Mouse (Mus musculus): Measurements from ENCODE around the gene Isyna1. TPM values are rescaled to one million over a fixed set of nuclear protein-coding genes. Genes with fewer than 3 reads are reported as not detected.
A peak's percentile ranks its signal among the peaks of the same experiment; 100 is the strongest.

The Isyna1 gene
- total RNA-seq (2021): 10 to 100 TPM; 41.4 to 46.4 TPM
- long read RNA-seq, experiment 1, transcript Isyna1-201 (11 exons, 1,836 nt): major isoform, 20 of 32 reads
- long read RNA-seq, experiment 1, partial matches to known transcripts: 4 of 32 reads
- long read RNA-seq, experiment 1, other reads (novel, unspliced or antisense): 6 of 32 reads
- long read RNA-seq, experiment 2, transcript Isyna1-201 (11 exons, 1,836 nt): major isoform, 28 of 43 reads
- long read RNA-seq, experiment 2, transcript Isyna1-206 (10 exons, 1,916 nt): minor isoform, 8 of 43 reads
- long read RNA-seq, experiment 2, partial matches to known transcripts: 4 of 43 reads
- long read RNA-seq, experiment 2, other reads (novel, unspliced or antisense): 0 of 43 reads

DNA sequence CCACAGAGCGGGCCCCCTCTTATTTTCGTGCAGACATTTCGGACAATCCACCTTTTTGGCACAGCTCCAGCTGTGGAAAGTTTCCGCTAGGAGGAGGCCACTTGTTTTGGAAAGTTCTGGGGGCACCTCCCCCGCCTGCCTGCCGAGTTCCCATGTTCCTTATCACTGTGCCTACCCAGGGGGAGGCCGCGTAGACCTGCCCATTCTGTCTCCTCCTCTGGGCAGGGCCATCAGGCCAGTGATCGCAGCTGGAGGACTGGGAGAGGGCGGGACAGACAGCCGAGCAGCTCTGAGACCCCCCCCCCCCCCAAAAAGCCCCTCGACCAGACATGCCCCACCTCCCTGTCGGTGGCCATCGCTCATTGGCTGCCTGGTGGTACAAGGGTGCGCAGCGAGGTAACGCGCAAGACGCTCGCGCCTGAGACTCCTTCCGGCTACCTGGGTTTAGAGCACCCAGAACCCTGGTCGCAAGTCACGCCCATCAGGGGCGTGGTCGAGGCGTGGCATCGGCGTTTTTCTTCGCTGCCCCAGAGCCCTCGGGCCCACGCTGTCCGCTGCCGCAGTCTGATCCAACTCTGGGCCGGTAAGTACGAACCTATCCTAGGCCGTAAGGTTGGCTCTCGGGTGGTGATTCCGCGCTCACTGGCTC, at the start of gene Isyna1:
Gene Isyna1 (plus strand): TSS at position 413 of the 649 bp plus-strand sequence.
- no peak; the same call in 1 of the 2 replicates for TF ChIP-seq CTCF (conservative IDR thresholded peaks at IDR 0.05)
- H3K27ac ChIP-seq: peak within 1 kb of the TSS; percentile 86
- H3K4me3 ChIP-seq: peak within 1 kb of the TSS; percentile 74
- DNase-seq (ENCODE audit: low spot score in 2 of 2): peak in 1 of 2 experiments; percentile 50

GRCm38 (mm10) chr8:70546412-70546811, 47.8 kb upstream of the Isyna1 start:
- no peak for TF ChIP-seq CTCF (conservative IDR thresholded peaks at IDR 0.05)
- Histone ChIP-seq H3K4me3 (no peak overlapping the region), H3K27ac (no peak overlapping the region)
- no peak for DNase-seq (ENCODE audit: low spot score in 2 of 2)

DNA sequence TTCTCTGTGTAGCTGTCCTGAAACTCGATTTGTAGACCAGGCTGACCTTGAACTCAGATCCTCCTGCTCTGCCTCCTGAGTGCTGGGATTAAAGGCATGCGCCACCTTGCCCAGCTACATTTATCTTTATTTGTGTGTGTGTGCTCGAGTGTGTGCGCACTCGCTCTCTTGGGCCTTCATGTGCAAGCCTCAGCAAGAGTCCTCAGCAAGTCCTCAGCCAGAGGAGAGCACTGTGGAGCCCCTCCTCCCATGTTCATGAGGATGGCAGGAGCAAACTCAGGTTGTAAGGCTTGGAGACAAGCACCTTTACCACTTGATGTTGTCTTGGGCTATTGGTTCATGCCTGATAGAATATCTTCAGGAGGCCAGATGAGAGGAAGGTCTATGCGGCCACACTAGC, 46.4 kb upstream of the Isyna1 start:
- TF ChIP-seq CTCF (conservative IDR thresholded peaks at IDR 0.05): no peak
- Histone ChIP-seq H3K27ac (no peak overlapping the region), H3K4me3 (no peak overlapping the region)
- no peak for DNase-seq (ENCODE audit: low spot score in 2 of 2)

- peak; percentile 45 for TF ChIP-seq CTCF (conservative IDR thresholded peaks at IDR 0.05)
- no peak for DNase-seq (ENCODE audit: low spot score in 2 of 2)
Measured at GRCm38 (mm10) chr8:70549412-70550184, 44.6 kb upstream of the Isyna1 start.

GRCm38 (mm10) chr8:70551558-70552161, 42.5 kb upstream of the Isyna1 start:
- no peak overlapping the region; the same call in 1 of the 2 replicates for H3K4me3 ChIP-seq
- no peak for DNase-seq (ENCODE audit: low spot score in 2 of 2)
- TF ChIP-seq CTCF (conservative IDR thresholded peaks at IDR 0.05): no peak
- H3K27ac ChIP-seq: peak overlapping the region; percentile 73

More at GRCm38 (mm10) chr8:70549412-70550184, 44.6 kb upstream of the Isyna1 start:
- Histone ChIP-seq H3K27ac (no peak overlapping the region), H3K4me3 (no peak overlapping the region)

GRCm38 (mm10) chr8:70552836-70553235, 41.3 kb upstream of the Isyna1 start:
- peak overlapping the region; percentile 73 for H3K27ac ChIP-seq
- no peak for DNase-seq (ENCODE audit: low spot score in 2 of 2)
- TF ChIP-seq CTCF (conservative IDR thresholded peaks at IDR 0.05): no peak
- H3K4me3 ChIP-seq: no peak overlapping the region

DNA sequence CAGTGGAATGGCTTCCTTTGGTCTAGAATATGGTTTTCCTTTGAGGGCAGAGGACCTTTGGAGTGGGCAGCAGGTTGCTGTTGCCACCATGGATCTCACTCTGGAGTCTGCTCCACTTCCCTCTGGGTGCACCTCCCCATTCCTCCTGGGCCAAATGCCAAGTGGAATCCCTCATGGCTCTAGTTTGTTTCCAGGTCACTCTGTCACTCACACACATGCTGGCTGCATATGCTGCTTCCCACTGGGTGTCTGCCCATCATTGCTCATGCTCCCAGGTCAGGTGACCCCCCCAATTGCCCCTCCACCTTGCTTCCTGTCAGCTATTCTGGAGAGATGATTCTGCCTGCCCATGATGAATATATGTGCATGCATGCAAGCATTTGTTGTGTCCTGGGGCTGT, 40.4 kb upstream of the Isyna1 start:
- TF ChIP-seq CTCF (conservative IDR thresholded peaks at IDR 0.05): no peak
- no peak for DNase-seq (ENCODE audit: low spot score in 2 of 2)
- peak overlapping the region; percentile 73 for H3K27ac ChIP-seq
- H3K4me3 ChIP-seq: no peak overlapping the region

DNA sequence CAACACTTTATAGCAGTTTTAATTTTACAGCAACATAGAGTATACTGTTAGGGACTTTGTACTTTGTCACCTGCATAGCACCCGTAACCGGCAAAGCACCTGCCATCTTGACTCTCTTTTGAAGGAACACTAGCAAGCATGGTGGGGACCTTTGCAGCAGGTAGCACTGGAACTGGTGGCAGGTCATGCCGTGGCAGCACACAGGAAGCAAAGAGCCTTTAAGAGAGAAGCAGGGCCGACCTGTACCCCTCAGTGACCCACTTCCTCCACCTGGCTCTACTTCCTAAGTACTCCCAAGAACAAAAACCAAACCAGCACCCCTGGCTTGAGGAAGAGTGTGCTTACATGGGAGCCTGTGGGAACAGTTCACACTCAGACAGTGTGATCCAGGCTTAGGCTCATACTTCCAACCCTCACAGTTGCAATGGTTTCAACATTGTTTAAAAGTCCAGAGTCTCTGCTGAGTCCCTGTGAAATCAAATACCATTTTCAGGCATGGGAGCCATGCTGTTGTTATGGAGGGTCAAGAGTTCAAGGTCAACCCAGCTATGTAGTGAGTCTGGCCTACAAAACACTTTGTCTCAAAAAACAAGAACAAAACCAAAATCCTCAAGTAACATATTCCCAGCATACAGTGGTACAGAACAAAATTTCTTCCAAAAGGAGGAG, 39.0 kb upstream of the Isyna1 start:
- Histone ChIP-seq H3K27ac (no peak overlapping the region), H3K4me3 (no peak overlapping the region)
- no peak for DNase-seq (ENCODE audit: low spot score in 2 of 2)
- TF ChIP-seq CTCF (conservative IDR thresholded peaks at IDR 0.05): no peak

DNA sequence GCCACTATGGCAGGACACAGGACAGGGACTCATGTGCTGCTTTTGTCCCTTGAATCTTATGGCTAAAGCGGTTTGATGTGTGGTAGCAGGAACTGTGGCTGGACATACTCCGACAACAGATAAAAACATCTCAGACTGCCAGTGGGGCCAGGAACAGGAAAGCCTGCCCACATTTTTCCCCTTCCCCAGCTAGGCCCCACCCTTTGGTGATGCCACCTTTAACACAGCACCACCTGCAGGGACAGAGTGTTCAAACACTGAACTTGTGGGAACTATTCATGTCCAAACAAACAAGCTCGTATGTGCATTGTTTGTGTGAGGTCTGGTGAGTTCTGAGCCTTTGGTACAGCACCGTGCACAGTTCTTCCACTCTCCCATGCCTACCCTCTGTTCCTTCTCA, 35.8 kb upstream of the Isyna1 start:
- TF ChIP-seq CTCF (conservative IDR thresholded peaks at IDR 0.05): peak; percentile 46
- no peak overlapping the region for H3K4me3 ChIP-seq
- H3K27ac ChIP-seq: peak overlapping the region; percentile 72
- no peak for DNase-seq (ENCODE audit: low spot score in 2 of 2)

DNA sequence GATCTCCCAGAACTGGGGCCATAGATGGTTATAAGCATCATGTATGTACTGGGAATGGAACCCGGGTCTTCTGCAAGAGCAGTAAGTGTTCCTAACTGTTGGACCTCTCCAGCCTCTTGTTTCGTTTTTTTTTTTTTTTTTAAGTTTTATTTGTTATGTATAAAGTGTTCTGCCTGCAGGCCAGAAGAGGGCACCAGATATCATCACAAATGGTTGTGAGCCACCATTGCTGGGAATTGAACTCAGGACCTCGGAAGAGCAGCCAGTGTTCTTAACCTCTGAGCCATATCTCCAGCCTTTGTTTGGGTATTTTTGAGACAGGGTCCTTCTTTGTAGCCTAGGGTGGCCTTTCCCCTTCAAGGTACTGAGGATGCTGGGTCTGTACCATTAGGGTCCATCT, 35.2 kb upstream of the Isyna1 start:
- TF ChIP-seq CTCF (conservative IDR thresholded peaks at IDR 0.05): peak; percentile 62
- no peak for DNase-seq (ENCODE audit: low spot score in 2 of 2)
- Histone ChIP-seq H3K4me3 (no peak overlapping the region), H3K27ac (peak overlapping the region; percentile 80)

DNA sequence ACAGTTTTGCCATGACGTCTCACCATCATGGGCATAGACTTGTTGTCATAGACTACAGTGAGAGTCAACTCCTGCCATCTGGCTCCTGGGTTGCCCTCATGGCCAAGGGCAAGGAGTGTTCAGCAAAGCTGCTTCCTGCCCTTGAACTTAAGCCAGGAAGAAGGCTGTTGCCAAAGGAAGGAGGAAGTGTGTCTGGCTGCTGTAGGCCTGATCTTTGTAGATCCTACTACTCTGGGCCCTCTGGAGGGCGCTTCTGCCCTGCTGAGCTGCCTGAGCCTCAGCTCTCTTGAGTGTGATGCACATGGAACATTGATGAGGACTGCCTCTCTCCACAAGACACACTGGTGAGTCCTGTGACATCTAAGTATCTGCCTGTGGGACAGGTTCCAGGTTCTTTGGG, 34.1 kb upstream of the Isyna1 start:
- peak; percentile 78 for TF ChIP-seq CTCF (conservative IDR thresholded peaks at IDR 0.05)
- peak in 1 of 2 experiments; percentile 23 for DNase-seq (ENCODE audit: low spot score in 2 of 2)
- Histone ChIP-seq H3K27ac (peak overlapping the region; percentile 80), H3K4me3 (no peak overlapping the region)

DNA sequence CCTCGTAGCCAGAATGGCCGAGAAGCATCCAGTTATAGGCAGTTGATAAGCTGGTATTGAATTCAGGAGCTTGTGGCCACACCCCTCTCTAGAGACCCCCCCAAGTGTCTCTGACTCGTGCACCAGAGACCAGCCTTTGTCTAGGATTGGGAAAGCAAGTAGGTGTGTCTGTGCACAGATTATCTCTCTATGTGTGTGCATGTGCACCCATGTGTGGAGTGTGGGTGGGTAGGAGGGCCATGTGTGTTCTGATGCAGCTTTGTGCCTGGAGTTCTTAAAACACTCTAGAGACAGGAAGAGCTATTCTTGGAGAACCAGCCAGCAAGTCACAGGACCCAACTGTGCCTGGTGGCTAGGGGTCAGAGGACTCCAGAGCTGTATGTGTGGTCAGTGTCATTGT, 33.6 kb upstream of the Isyna1 start:
- no peak for TF ChIP-seq CTCF (conservative IDR thresholded peaks at IDR 0.05)
- DNase-seq (ENCODE audit: low spot score in 2 of 2): peak; percentile 37 to 51
- Histone ChIP-seq H3K4me3 (no peak overlapping the region), H3K27ac (peak overlapping the region; percentile 80)
